Mouse (Mus musculus) embryonic facial prominence, embryonic 14.5 days (tissue): Measurements from ENCODE around the gene Tmem205. TPM values are rescaled to one million over a fixed set of nuclear protein-coding genes. Genes with fewer than 3 reads are reported as not detected.

Source experiments
- ATAC-seq: fragments of 200-750 bp; cut with Nextera tagmentation; 2 replicates; pipeline ENCODE4 v1.8.0; 2017; ENCODE audit warnings: low read depth, moderate number of reproducible peaks, moderate TSS enrichment
- DNase-seq: peaks from one replicate; pipeline ENCODE4 v3.0.0-alpha.2; 2015; ENCODE audit warnings: low spot score
- H3K27ac ChIP-seq: fragments of 300-500 bp; sonication (generic); replicated peaks from 2 replicates; pipeline ENCODE4 v1.5.1; 2014; ENCODE audit warnings: low read depth, mild to moderate bottlenecking, low read length, moderate library complexity
- H3K27me3 ChIP-seq: fragments of 300-500 bp; sonication (generic); replicated peaks from 2 replicates; pipeline ENCODE4 v1.6.1; 2014; ENCODE audit warnings: low read length; ENCODE audit not compliant: control insufficient read depth, insufficient read depth
- H3K36me3 ChIP-seq: fragments of 300-500 bp; sonication (generic); 2 replicates; pipeline ENCODE4 v1.6.1; 2014; ENCODE audit warnings: low read length, mixed read lengths; ENCODE audit not compliant: control insufficient read depth, insufficient read depth
- H3K4me1 ChIP-seq: fragments of 300-500 bp; sonication (generic); 2 replicates; pipeline ENCODE4 v1.6.1; 2014; ENCODE audit warnings: antibody characterized with exemption, low read length; ENCODE audit not compliant: control insufficient read depth, insufficient read depth
- H3K4me2 ChIP-seq: fragments of 300-500 bp; sonication (generic); 2 replicates; pipeline ENCODE4 v1.6.1; 2014; ENCODE audit warnings: low read depth, mild to moderate bottlenecking, low read length, moderate library complexity, mixed read lengths
- H3K4me3 ChIP-seq: fragments of 300-500 bp; sonication (generic); 2 replicates; pipeline ENCODE4 v1.5.1; 2014; ENCODE audit warnings: low read depth, mild to moderate bottlenecking, low read length
- H3K9ac ChIP-seq: fragments of 300-500 bp; sonication (generic); 2 replicates; pipeline ENCODE4 v1.6.1; 2014; ENCODE audit warnings: low read depth, mild to moderate bottlenecking, low read length, moderate library complexity, mixed read lengths
- H3K9me3 ChIP-seq: fragments of 300-500 bp; sonication (generic); 2 replicates; pipeline ENCODE4 v1.6.1; 2016; ENCODE audit warnings: low read length; ENCODE audit not compliant: control insufficient read depth
- WGBS: fragments of 180-500 bp; shearing (Covaris S2); extraction: QIAGEN DNeasy Blood & Tissue Kit; methylation state at CpG from one replicate; pipeline ENCODE4 v1.1.7; 2014; 5-methylcytosine and 5-hydroxymethylcytosine counted together
- polyA plus RNA-seq: library from polyadenylated mRNA; unstranded; fragments of >200 nt; fragmentation: Nextera tagmentation; extraction: Ambion mirVana; gene quantifications from 2 replicates; pipeline ENCODE4 v1.2.1, GENCODE M21; 2014

The Tmem205 gene
- 53.3 and 53.7 TPM in 2 replicates for polyA plus RNA-seq

GRCm38 (mm10) chr9:21927208-21927753 lies at the start of gene Tmem205, which contains the start of gene Ccdc159:
Gene Tmem205 (minus strand): TSS chr9:21927556.
Gene Ccdc159 (plus strand): TSS chr9:21927471.
- H3K27me3 ChIP-seq, result no peaks in the 10 kb centered on the region
- DNase-seq (peak; percentile 99), ATAC-seq (peak; percentile 97)
- peak within 1 kb of the TSS; percentile 57 for H3K27ac ChIP-seq
- H3K9ac ChIP-seq, result peak within 1 kb of the TSS; percentile 67
- peak within 1 kb of the TSS; percentile 63 for H3K4me2 ChIP-seq
- peaks cover 8% of the 10 kb centered on the region for H3K4me1 ChIP-seq
- H3K4me3 ChIP-seq, result peak within 1 kb of the TSS; percentile 49
- WGBS, result under 1% methylated on average over 28 of the region's 28 CpGs
- H3K36me3 ChIP-seq, result no peaks in the 10 kb centered on the region
- no peaks in the 10 kb centered on the region for H3K9me3 ChIP-seq

GRCm38 (mm10) chr9:21976626-21977175 lies 49.3 kb upstream of the Tmem205 start:
- H3K36me3 ChIP-seq, result no peaks in the 10 kb centered on the region
- no peak for ATAC-seq
- no peak overlapping the region for H3K27ac ChIP-seq
- no peak for DNase-seq
- H3K4me2 ChIP-seq, result no peak overlapping the region
- no peaks in the 10 kb centered on the region for H3K9me3 ChIP-seq
- 72% methylated on average over 10 of the region's 10 CpGs for WGBS
- H3K9ac ChIP-seq, result no peak overlapping the region
- no peaks in the 10 kb centered on the region for H3K27me3 ChIP-seq
- no peak overlapping the region for H3K4me3 ChIP-seq
- no peaks in the 10 kb centered on the region for H3K4me1 ChIP-seq

- Histone ChIP-seq H3K4me1 (no peaks in the 10 kb centered on the region), H3K27ac (no peak overlapping the region), H3K36me3 (no peaks in the 10 kb centered on the region), H3K4me2 (no peak overlapping the region), H3K4me3 (no peak overlapping the region), H3K9me3 (no peaks in the 10 kb centered on the region), H3K9ac (no peak overlapping the region), H3K27me3 (no peaks in the 10 kb centered on the region)
- WGBS, result 89% methylated on average over 4 of the region's 4 CpGs
- DNase-seq (no peak), ATAC-seq (no peak)
Measured at GRCm38 (mm10) chr9:21969304-21969703, 41.9 kb upstream of the Tmem205 start.

- no peak overlapping the region for H3K9ac ChIP-seq
- no peak overlapping the region for H3K4me3 ChIP-seq
- no peaks in the 10 kb centered on the region for H3K36me3 ChIP-seq
- no peak for DNase-seq
- H3K4me1 ChIP-seq, result no peaks in the 10 kb centered on the region
- H3K27me3 ChIP-seq, result 0 out of 2 replicates have a peak, but pooled peaks cover 2% of the 10 kb centered on the region
- H3K27ac ChIP-seq, result no peak overlapping the region
- H3K4me2 ChIP-seq, result no peak overlapping the region
- ATAC-seq, result no peak
- no peaks in the 10 kb centered on the region for H3K9me3 ChIP-seq
- 58% methylated on average over 6 of the region's 6 CpGs for WGBS
Measured at GRCm38 (mm10) chr9:21968883-21969282, 41.5 kb upstream of the Tmem205 start.

- Histone ChIP-seq H3K4me2 (peak within 1 kb of the TSS; percentile 91), H3K4me3 (peak within 1 kb of the TSS; percentile 51), H3K4me1 (peaks cover 8% of the 10 kb centered on the region), H3K27ac (no peak within 1 kb of the TSS), H3K9me3 (no peaks in the 10 kb centered on the region), H3K36me3 (no peaks in the 10 kb centered on the region), H3K9ac (peak within 1 kb of the TSS; percentile 55), H3K27me3 (peaks cover 48% of the 10 kb centered on the region)
- ATAC-seq (0 out of 2 replicates have a peak, but pooled peaks have one; percentile 19), DNase-seq (peak; percentile 56)
- 18% methylated on average over 5 of the region's 8 CpGs for WGBS
Measured at GRCm38 (mm10) chr9:21963417-21963816, 36.1 kb upstream of the Tmem205 start, which contains the start of gene Epor. Gene Epor (minus strand): TSS chr9:21963506.

- peak; percentile 86 for ATAC-seq
- WGBS, result 2% methylated on average over 27 of the region's 34 CpGs
- Histone ChIP-seq H3K4me3 (peak overlapping the region; percentile 51), H3K9me3 (no peaks in the 10 kb centered on the region), H3K27ac (no peak overlapping the region), H3K36me3 (no peaks in the 10 kb centered on the region), H3K4me1 (peaks cover 8% of the 10 kb centered on the region), H3K9ac (peak overlapping the region; percentile 55), H3K4me2 (peak overlapping the region; percentile 91), H3K27me3 (peaks cover 48% of the 10 kb centered on the region)
- DNase-seq, result peak; percentile 88
Measured at GRCm38 (mm10) chr9:21962416-21963059, 35.2 kb upstream of the Tmem205 start.

- Histone ChIP-seq H3K27ac (no peak overlapping the region), H3K36me3 (no peaks in the 10 kb centered on the region), H3K4me2 (peak overlapping the region; percentile 91), H3K27me3 (peaks cover 48% of the 10 kb centered on the region), H3K4me3 (peak overlapping the region; percentile 51), H3K9me3 (no peaks in the 10 kb centered on the region), H3K9ac (peak overlapping the region; percentile 55), H3K4me1 (peaks cover 8% of the 10 kb centered on the region)
- no peak for DNase-seq
- no peak for ATAC-seq
- 2% methylated on average over 13 of the region's 15 CpGs for WGBS
Measured at GRCm38 (mm10) chr9:21962010-21962409, 34.7 kb upstream of the Tmem205 start.

GRCm38 (mm10) chr9:21961366-21961980 lies 34.1 kb upstream of the Tmem205 start:
- Histone ChIP-seq H3K27me3 (peaks cover 48% of the 10 kb centered on the region), H3K9ac (peak overlapping the region; percentile 14; the same call in 1 of the 2 replicates)

More at GRCm38 (mm10) chr9:21961366-21961980, 34.1 kb upstream of the Tmem205 start:
- peak overlapping the region; percentile 51 for H3K4me3 ChIP-seq
- DNase-seq, result no peak
- ATAC-seq, result no peak
- H3K27ac ChIP-seq, result no peak overlapping the region
- WGBS, result 2% methylated on average over 28 of the region's 35 CpGs
- no peaks in the 10 kb centered on the region for H3K9me3 ChIP-seq
- peak overlapping the region; percentile 91 for H3K4me2 ChIP-seq
- no peaks in the 10 kb centered on the region for H3K36me3 ChIP-seq
- H3K4me1 ChIP-seq, result peaks cover 10% of the 10 kb centered on the region
